Mouse (Mus musculus) heart, adult 18-20 months (tissue): ENCODE measurements around the gene Dnajc19. TPM values are rescaled to one million over a fixed set of nuclear protein-coding genes. Genes with fewer than 3 reads are reported as not detected.
"Not testable (repeated sequence)": the region's sequence is repeated elsewhere in the genome, so short reads cannot be mapped to it uniquely, and the experiment has no call there.

Experiments
- DNase-seq, 2 experiments: peaks; one replicate each; pipeline ENCODE4 v3.0.0; 2021 to 2022; ENCODE audit warnings: mixed read lengths in 1 of 2
- long read RNA-seq, 2 experiments: library from polyadenylated mRNA; stranded (forward); transcript quantifications; one replicate each; pipeline ENCODE4 v2.0.0; 2021
- total RNA-seq, 2 experiments: library from RNA; stranded (reverse); gene quantifications; 2 replicates each; pipeline ENCODE4 v1.2.3; 2021

Dnajc19 gene
- 100 to 1,000 TPM; 147 to 156 TPM for total RNA-seq
- long read RNA-seq, experiment 1, transcript Dnajc19-202 (6 exons, 659 nt) = major isoform, 201 of 223 reads
- long read RNA-seq, experiment 1, partial matches to known transcripts = 2 of 223 reads
- long read RNA-seq, experiment 1, other reads (novel, unspliced or antisense) = 18 of 223 reads
- long read RNA-seq, experiment 2, transcript Dnajc19-202 (6 exons, 659 nt) = major isoform, 135 of 149 reads
- long read RNA-seq, experiment 2, partial matches to known transcripts = 3 of 149 reads
- long read RNA-seq, experiment 2, other reads (novel, unspliced or antisense) = 10 of 149 reads

DNA sequence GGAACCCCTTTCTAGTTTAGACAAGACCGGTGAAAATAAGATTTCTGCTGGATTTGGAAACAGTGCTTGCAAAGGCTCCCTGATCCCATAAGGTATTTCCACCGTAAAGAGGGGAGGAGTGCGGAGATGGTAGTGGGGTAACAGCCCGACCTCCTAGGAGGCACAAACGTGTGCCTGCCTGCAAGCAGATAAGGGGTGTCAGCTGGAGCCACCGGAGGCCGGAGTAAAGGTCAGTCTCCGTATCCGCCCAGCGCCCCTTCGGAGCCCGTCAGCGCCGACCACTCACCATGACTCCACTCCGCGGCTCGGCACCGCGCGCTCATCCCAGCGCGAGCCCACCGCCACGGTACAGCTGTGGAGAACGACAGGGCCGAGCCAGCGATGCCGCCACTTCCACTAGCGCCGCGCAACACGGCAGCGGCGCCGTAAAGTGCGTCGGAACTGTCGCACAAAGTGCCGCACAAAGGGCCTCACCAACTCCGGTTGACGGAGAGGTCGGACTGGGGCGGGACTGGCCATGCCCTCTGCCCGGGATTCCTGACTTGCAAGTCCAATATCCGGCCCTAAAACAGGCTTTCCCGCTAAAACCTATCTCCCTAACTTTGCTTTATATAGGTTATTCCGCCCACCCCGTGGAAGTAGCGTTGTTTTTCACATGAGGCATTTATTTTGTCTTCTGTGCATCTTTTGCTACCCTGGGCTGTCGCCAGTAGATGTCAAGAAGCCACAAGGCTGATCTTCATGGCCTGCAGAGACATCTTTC is at the start of gene Dnajc19:
Gene Dnajc19, minus strand, starts transcription at position 422 of the 763 bp plus-strand sequence.
- peak; percentile 95 to 98 for DNase-seq

DNA sequence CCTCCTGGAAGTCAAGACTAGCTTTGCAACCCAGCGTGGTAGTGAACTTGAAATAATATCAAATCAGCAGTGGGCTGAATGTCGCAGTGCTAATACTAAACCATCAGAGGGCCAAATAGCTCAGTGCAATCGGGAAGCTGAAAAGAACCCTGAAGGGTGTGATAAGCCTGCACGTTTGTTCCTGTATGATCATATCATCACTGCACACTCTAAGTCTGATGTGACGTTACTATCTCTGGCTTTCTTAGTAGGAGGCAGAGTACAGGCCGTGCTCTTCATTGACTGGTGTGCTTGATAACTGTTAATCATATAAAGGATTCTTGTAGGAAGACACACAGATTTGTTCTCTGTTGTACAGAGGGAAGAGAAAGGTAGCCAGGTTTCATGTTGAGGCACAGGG is 48.8 kb upstream of the Dnajc19 start:
- no peak for DNase-seq

DNA sequence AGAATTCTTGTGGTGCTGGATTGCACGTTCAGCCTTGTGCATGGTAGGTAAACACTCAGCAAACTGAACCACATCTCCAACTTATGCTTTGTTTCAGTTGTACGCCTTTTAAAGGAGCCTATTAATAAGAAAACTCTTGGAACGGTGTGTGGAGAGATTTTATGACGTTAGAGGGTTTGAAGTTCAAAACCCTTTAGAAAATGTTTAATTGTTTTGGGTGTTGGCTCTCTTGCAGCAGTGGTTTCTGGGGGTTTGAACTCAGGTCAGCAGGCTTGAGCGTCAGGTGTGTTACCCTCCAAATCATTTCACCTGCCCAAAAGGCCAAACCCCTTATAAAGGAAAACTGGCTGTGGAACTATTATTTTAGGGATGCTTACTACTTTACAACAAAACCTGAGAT is 40.2 kb upstream of the Dnajc19 start:
- DNase-seq = no peak

DNA sequence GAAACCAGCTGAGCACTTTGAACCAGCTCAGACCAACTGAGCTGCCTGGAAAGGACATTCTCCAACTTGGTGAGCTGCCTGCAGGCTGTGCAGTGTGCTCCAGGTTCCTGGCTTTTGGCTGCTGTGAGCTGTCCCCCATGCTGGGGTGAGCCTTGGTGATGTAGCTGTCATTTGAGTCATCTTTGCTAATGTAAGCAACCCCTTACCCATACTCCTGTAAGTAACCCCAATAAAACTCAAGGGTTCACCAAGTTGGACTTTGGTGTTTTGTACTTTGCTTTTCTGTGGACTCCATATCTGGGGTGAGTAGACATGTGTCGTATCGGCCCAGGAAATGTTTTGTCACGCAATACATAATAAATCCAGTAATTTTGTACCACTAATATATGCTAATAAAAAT is 39.7 kb upstream of the Dnajc19 start:
- DNase-seq = no peak

DNA sequence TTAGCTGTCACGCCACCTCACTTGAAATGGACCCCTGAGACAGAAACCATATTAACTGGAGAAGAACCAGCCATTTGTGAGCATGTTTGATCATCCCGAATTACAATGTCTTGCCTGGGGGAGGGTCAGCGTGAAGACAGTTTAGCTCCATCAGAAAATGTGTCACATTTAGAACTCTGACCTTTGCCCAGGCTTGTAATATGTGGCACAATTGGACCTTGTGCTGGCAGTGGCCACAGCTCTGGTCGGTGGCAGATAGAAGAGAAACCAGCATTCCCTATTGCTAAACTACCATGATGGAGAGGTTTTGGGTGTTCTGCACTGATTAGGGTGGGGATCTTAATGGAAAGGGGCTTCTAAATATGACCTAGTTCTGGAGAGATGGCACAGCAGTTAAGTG is 38.7 kb upstream of the Dnajc19 start:
- DNase-seq = no peak

DNA sequence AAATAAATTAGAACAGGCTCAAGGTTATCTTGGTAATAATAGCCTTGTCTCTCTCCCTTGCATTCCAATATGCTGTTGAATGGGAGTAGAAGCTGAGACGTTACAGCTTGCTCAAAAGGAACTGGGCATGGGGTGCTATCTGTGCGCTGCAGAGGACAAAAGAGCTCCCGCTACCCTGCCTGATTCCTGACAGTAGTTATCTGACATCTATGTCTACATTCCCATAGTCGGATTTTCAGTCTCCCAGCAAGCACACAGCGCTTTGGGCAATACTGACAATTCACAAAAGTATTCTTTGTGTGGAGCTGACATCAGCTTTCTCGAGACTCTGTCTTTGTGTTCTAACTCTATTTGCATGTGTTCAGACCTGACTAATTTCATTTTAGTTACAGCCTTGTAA is 34.7 kb upstream of the Dnajc19 start:
- no peak for DNase-seq

DNA sequence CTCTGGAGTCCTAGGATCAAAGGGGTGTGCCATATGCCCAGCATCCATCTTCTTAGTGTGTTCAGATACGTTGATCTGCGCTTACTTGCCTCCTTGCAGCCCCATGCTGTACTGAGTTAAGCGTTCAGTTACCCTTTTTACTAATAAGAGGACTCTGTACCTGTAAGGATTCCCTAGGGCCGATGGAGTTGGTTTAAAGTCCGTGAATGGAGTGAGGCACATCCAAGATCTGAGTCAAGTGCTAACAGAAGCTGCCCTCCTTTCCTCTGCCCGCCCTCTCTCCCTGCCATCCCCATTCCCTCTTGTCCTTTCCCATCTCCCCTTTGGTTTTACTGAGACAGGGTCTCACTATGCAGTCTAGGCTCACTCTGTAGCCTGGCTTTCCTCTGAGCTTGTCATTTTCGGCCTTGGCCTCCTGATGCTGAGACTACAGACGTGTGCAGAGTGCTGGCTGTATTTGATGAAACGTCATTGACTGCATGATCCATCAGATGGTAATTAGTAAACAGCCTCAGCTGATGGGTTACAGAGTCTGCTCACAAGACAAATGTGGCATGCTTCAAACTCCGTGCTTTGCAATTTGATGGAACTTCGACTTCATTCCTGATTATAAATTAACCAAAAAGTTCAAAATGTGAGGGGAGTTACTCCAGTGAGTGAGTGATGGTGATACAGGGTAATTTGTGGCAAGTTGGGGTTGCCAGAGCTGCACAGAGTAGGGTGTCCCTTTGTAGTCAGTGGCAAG is 31.0 kb upstream of the Dnajc19 start:
- DNase-seq = no peak

DNA sequence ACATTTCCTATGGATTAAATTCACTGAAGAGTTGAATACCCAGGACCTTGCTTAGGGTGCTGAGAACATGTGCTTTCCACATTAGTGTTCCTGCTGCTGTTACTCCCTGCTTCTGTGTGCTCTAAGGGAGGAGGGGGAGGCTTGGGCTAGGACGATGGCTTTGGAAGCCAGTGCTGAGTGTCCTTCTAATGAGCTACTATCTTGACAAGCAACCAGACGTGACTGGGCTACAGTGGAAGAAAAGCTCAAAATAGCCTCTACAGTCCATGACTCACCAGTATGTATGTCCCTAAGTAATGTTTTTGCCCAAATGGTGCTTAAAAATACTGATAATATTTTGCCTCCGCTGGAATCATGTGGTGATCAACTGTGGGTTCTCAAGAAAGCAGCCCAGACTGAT is 26.5 kb upstream of the Dnajc19 start:
- DNase-seq = no peak

DNA sequence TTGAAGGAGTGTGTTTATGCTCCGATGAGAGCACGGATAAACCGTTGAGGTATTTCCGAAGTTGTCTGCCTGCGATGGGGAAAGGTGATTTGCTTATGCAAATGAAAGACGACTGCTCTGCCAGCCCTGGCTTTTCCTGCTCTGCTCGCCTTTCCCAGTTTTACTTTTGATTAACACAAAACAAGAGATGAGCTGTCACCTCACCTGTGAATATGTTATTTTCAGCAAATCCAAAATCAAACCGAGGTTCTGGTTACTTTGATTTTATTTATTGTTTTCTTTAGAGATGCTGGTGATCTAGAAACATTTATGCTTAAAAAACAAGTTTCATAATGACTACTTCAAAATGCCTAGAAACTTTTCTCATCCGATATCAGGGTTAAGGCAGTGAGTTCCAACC is 25.3 kb upstream of the Dnajc19 start:
- no peak for DNase-seq

DNA sequence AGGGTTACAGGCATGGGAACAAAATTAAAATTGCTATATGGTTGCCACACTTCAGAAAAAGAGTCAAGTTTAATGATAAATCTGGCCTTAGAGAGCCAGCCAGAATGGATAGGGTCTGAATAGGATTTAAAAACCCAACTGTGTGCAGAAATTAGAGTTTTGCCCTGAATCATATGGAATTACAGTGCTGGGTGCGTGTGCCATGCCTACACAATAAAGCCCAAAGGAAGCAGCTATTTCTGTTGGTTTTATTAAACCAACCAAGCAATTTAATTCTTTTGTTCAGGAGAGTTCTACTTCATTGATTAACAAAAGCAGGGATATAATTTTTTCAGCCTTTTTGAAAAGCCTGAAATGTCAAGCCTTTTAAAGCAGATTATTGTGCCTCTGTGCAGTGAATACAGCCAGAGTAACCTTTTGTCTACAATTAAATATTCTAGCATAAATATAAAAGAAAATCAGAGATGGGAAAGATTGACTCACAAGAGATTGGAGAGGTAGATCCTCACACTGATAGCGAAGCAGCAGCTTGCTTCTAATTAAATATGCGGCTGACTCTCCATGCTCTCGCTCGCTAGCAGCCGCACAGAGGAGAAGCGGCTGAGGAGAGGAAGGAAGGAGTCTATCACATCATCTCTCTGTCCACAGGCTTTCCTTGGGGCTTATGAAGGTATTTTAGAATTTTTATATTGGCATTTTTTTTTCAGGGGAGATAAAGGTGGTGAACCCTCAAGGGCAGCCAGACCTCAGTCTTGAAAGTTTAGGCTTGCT is 23.0 kb upstream of the Dnajc19 start:
- no peak for DNase-seq

DNA sequence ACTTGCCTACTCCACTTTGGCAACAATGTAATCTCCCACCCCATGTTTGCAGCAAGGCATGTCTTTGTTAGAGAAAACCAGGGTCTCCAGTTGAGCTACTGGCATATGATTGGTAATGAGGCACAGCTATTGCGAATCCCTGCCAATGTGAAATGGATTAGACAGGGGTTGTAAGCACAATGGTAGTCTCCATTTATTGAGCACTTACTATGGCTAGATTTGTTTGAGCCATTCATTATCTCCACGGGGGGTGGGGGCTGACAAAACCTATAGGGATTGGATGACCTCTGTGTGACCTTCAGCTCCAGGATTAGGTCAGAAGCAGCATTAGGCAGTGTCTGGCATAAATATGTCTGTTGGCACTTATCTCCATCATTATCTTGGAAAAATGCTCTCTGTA is 21.8 kb upstream of the Dnajc19 start:
- no peak for DNase-seq

DNA sequence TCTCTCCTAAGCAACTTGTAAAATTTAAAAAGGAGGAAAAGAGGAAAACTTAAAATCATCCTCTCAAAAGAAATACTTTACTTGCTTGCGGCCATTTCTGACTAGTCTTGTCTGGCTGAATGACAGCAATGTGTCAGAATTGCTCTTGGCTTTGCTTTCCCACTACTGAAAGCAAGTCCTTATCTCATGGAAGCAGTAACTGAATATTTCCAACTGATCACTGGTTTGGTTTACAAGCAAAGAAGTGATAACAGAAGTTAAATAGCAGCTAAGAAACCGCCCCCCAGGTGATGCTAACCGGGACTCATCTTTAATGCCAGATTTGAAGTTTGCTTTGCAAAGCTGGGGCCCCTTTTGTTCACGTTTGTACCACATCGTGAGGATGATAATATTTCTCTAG is 2.5 kb upstream of the Dnajc19 start:
- no peak for DNase-seq

DNA sequence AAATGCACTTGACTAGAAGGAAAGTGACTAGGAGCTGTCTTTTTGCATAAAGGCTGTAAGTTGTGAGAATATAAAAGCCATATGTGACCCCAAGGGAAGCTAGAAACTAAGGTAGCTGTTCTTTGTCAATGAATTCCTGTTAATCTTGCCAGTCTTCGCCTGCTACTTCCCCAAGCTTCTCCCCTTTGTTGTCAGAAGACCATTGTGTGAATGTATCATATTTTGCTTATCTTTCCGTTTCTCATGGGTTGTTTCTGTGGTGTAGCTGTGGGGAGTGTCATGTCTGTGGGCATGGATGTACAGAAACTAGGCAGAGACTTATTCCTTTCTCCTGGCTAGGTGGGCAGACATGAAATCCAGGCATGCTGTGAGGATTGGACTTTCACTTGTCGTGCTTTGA is 808 bp upstream of the Dnajc19 start:
- DNase-seq = no peak

DNA sequence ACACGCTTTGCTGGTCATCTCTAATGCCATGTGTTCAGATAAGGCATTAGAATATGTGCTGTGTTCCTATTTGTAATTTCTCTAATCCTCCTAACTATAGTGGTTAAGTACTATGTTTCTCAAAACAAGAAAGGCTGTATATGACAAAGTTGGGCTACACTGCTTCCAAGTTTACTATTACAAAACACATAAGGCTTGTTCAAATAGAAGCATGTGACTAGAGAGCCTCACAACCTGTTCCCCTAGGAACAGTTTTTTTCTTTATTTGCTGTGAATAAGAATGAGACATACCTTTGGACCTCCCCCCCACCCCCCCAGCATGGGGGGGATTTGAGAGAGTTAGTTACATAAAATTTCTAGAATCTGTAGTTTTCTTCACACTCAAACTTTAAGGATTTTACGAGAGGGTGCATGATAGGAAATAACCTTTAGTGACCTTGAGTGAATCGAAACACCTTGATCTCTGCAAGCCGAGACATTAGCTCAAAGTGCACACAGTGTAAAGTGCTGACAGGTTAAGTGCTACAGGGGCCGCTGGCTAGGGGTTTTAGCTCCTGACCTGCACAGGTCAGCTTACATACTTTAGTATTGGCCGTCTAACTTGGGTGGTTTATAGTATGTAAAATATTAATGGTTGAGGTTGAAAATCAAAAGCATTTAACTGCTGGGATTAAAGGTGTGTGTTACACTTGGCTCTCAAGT is 4.9 kb downstream of the Dnajc19 start:
- DNase-seq = no peak

DNA sequence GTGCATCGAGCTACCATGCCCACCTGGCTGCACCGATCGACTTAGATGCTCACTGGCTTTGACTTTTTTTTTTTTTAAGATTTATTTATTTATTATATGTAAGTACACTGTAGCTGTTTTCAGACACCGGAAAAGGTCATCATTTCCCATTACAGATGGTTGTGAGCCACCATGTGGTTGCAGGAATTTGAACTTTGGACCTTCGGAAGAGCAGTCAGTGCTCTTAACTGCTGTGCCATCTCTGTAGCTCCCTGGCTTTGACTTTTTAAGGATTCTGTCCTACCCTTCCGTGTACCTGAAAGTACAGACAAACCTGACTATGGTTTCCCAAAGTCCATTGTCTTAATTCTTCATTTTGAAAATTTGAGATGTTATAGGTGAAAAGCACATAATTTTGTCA is 8.4 kb downstream of the Dnajc19 start:
- DNase-seq = no peak

DNA sequence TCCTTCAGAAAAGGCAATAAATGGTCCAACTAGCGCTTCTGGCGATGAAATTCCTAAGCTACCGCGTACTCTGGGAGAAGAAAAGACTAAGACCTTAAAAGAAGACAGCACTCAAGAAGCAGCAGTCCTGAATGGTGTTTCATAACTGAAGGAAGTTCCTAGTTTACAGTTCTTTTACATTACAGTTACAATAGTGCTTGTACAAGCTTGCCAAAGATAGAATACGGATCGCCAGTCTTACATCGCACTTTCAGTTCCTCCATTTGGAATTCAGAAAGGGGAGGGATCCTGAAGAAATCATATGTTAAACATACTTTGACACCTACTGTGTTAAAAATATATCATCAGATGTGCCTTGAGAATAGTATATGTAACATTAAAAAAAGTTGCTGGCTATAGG is 12.2 kb downstream of the Dnajc19 start:
- not testable (repeated sequence) for DNase-seq

DNA sequence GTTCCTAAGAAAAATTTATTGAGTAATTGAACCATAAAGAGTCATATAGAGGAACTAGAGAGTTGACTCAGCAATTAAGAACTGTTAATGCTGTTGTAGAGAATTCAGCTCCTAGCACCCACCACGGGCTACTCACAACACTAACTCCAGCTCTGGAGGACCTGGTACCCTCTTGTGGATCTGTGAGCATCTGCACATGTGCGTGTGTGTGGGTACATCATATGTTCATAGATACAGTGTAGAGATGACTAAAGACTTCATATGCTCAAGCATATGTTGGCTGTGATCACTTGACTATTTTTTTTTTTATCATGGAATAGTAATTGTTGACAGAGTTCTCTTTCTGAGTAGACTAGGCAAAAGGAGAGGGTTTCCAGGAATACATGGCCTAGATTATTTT is 18.8 kb downstream of the Dnajc19 start:
- DNase-seq = no peak

DNA sequence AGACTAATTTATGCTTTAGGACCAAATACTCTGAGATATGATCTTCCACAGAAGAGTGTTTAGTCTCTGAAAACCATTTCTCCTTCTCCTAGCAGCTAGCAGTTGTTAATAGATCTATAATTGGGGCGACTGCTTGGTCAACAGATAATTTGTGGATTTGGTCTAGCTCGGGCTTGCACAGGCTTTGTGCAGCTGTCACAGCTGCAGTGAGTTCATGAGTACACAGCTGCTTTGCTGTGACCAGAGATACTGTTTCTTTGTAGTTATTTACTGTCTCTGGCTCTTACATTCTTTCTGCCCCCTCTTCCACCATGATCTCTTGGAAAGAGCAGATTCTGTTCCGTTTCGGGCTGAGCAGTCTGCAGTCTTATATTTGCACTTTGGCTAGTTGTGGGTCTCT is 39.1 kb downstream of the Dnajc19 start:
- no peak for DNase-seq

DNA sequence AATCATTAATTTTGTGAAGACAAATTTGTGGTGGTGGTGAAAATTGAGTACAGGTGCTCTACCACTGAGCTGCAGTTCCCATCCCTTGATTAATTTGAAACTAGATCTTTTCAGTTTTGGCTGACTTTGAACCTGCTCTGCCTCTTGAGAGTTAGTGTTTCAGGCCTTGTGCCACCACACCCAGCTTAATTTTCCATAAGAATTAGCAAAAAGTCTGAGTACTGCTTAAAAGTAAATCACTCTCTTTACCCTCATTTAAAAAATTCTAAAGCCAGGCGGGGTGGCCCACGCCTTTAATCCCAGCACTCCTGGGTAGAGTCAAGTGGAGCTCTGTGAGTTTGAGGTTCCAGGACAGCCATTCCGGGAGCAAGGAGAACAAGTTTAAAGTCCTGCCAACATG is 45.4 kb downstream of the Dnajc19 start:
- no peak for DNase-seq

DNA sequence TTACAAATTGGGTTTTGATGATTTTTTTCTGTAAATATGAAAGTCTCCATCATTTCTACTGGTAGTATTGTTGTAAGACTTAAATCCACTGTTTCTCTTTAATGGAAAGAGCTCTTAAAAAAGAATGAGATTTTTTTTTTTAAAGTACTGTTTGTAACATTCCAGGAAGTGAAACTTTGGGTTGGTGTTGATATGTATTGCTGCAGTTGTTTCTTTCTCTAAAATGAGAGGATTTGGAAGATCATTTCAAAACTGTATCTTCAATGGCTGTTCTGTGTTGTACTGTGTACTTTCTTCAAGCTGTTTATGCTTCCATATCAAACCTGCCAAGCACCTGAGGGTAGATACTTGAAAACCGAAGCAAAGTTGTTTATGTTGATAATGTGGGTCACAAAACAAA is 46.3 kb downstream of the Dnajc19 start:
- DNase-seq = no peak

DNA sequence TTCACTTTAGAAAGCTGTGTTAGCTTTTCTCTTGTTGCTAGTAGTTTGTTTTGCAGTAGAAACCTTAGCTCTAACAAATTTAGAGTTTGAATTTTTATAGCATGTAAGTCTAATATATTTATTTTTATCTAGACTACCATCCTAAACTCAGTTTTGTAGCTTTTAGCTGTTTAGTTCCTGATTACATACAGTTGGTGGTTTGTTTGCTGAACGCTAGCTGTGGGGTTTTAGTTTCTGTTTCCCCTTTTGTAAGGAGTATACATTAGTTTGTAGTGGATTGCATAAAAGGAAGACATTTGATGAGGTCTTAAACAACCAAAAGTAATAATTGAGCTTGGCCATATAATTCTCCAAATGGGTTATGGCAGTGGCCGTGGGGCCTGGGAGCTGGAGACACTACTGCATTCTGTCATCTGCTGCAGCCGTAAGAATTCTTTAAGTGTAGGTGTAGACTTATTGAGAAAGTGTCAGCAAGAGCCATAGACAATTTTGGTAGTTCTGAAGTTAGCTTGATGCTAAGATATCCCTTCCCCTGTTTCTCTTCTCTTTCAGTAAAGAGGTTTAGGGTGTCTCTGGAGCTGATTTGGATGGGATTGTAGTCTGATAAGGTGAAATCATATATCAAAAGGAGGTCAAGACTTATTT is 47.3 kb downstream of the Dnajc19 start:
- DNase-seq = no peak
